Mouse (Mus musculus) liver, postnatal 0 days (tissue): ENCODE measurements around the gene Zswim3.

Experiments used
- CTCF ChIP-seq: sonication (generic); IDR thresholded peaks from 2 replicates; pipeline ENCODE4 v1.5.1; 2016; ENCODE audit warnings: antibody characterized with exemption, low read depth
- EP300 ChIP-seq: IDR thresholded peaks from 2 replicates; pipeline ENCODE4 v1.6.1; 2016; ENCODE audit warnings: antibody characterized with exemption, low read depth, mild to moderate bottlenecking

GRCm38 (mm10) chr2:164829090-164829489 is 24.2 kb downstream of the Zswim3 start:
- TF ChIP-seq EP300, result no peak
- TF ChIP-seq CTCF, result no peak
